Mouse (Mus musculus) cortical plate, adult 2 months (tissue): ENCODE data around the gene Cspg4.

ENCODE experiments used
- CTCF ChIP-seq: fragments of 200-500 bp; IDR thresholded peaks from 2 replicates; pipeline ENCODE4 v1.5.1; 2011; ENCODE audit warnings: mild to moderate bottlenecking, control low read depth, low read length; ENCODE audit not compliant: insufficient read depth; ENCODE audit errors: extremely low read depth
- POLR2A ChIP-seq: fragments of 200-500 bp; IDR thresholded peaks from 2 replicates; pipeline ENCODE4 v1.6.1; 2011; ENCODE audit warnings: mild to moderate bottlenecking, low read length, control low read depth; ENCODE audit not compliant: insufficient read depth; ENCODE audit errors: extremely low read depth

- TF ChIP-seq POLR2A (no peak), CTCF (no peak)
Observed at GRCm38 (mm10) chr9:56915116-56915515, 50.3 kb downstream of the Cspg4 start.
